In the genomic region with DNA sequence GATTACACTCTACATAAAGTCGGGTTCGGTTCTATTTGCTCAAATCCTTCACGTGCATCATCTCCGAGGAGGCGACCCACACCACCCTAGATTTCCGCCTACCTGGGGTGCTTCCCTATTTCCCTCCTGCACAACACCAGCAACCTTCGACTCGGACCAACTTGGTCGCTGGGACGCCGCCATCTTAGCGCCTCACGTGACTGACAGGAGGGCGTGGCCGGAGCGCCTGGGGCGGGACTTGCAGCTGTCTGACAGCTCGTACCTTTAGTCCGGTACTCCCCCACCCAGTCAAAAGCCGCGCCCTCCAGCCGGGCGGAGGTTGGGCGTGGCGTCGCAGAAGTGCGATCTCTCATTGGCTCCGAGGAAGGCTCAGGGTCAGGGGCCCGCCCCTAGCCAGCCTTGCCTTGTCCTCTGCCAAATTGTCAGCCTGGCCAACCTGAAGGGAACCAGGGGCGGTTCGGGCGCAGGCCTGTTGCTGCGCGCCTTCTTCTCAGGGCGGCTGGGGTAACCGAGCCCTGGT, we compare ENCODE assay signal across 8 mouse cellular contexts. TPM values are rescaled to one million over a fixed set of nuclear protein-coding genes. Genes with fewer than 3 reads are reported as not detected.
DNase-seq lines count a peak whose midpoint lies in the region; ATAC-seq lines count a peak whose summit lies in the region.

A gene (minus strand): TSS at position 209 of the 520 bp plus-strand sequence.

- intact Hi-C loops in gastrocnemius, postnatal 14 days (cut with DNase I; ENCODE audit: low total_unique reads) = no loop called here
- intact Hi-C loops in left cerebral cortex, postnatal 10 days (cut with DNase I) = no loop called here

- peak; percentile 100 for DNase-seq in adrenal gland, adult (ENCODE audit: inconsistent age in 2 of 2, low spot score in 1 of 2)
- peak; percentile 98 for DNase-seq in embryo, embryonic 10.5 days (ENCODE audit: low spot score)
- DNase-seq in gastrocnemius, postnatal 14 days = peak; percentile 98
- DNase-seq in left cerebral cortex, postnatal 10 days (ENCODE audit: extremely low spot score in 1 of 2, low spot score in 2 of 2) = peak; percentile 98 to 99
- peak; percentile 99 for DNase-seq in right cerebral cortex, postnatal 25 days
- peak; percentile 98 for DNase-seq in urinary bladder, postnatal 4 days (ENCODE audit: low spot score in 2 of 2)

- peak; percentile 96 for ATAC-seq in inflammation-experienced regulatory T-cells, adult 6 months
- ATAC-seq in megakaryocyte-erythroid progenitor cell, adult 5-6 weeks (replicated peaks; ENCODE audit: low FRiP score, low TSS enrichment, poor library complexity, severe bottlenecking) = peak; percentile 99

RNA-seq across cellular contexts. Expression of the gene that starts here (rescaled TPM):
- total RNA-seq in gastrocnemius, postnatal 14 days (2021) = 10 to 100 TPM; 12.6 to 13.7 TPM
- 10 to 100 TPM; 35.1 to 38.8 (median 35.9) TPM for polyA plus RNA-seq in inflammation-experienced regulatory T-cells, adult 6 months (2017; shearing (Covaris generic))
- 10 to 100 TPM; 16.6 to 19.1 TPM for total RNA-seq in left cerebral cortex, postnatal 10 days (2021)
- 7.9 and 10.9 TPM in 2 replicates for total RNA-seq in megakaryocyte-erythroid progenitor cell, adult 5-6 weeks (2014; fragmentation: Nextera tagmentation)
- total RNA-seq in megakaryocyte-erythroid progenitor cell, adult 5-6 weeks (2017) = 7.8 and 15.4 TPM in 2 replicates

Comparison
In these comparisons a context has a peak if more than half of its experiments do, and no peak if none do; other contexts are left out.
1. Peak in every context shown above with its lines: DNase-seq and ATAC-seq.